Mouse (Mus musculus) testis, adult 2 months (tissue): ENCODE data around the gene Rps15.

Experiments used
- CTCF ChIP-seq: fragments of 200-500 bp; IDR thresholded peaks from 2 replicates; pipeline ENCODE4 v1.5.1; 2012; ENCODE audit warnings: low read depth, mild to moderate bottlenecking, inconsistent platforms, low read length, moderate library complexity; ENCODE audit not compliant: control insufficient read depth, insufficient read depth, insufficient replicate concordance
- POLR2A ChIP-seq: fragments of 200-500 bp; IDR thresholded peaks from 2 replicates; pipeline ENCODE4 v1.6.1; 2012; ENCODE audit warnings: low read depth, mild to moderate bottlenecking, inconsistent platforms, low read length, moderate library complexity; ENCODE audit not compliant: control insufficient read depth

- TF ChIP-seq CTCF (no peak), POLR2A (0 out of 2 replicates have a peak, but pooled peaks have one; percentile 25)
These were observed 28.1 kb downstream of the Rps15 start, which contains the start of gene 2310011J03Rik for GRCm38 (mm10) chr10:80320340-80320760.
